30 mouse cellular contexts compared by ENCODE assay signal in the genomic region with DNA sequence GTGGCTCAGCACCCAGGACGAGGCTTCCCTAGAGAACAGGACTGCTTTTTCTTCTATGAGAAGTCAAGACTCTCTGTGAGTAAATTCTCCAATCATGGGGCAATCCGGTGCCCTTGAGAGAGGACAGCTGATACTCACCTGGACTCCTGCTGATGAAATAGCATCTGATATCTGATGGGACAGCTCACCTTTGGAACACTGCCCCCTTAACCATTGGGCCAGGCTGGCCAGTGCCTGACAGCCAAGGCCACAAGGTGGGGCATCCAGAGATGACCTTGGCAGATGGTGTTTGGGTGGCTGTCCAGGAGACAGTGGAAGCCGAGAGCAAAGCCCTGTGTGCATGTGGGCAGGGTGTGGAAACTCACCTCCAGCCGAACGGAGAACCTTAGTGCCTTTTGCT. TPM values are rescaled to one million over a fixed set of nuclear protein-coding genes. Genes with fewer than 3 reads are reported as not detected.
A peak's percentile ranks its signal among the peaks of the same experiment; 100 is the strongest.
DNase-seq lines count a peak whose midpoint lies in the region; ATAC-seq lines count a peak whose summit lies in the region.
"Had no signal": no experiment of that assay in that cellular context is flagged by ENCODE, and none has a peak within 500 bp of the region (broad histone marks: within the 10 kb centered on the region; RNA-seq: fewer than 3 reads in every experiment).

No protein-coding gene starts in this region.

- H3K36me3 ChIP-seq in liver, embryonic 11.5 days (ENCODE audit: control insufficient read depth, insufficient read depth, low read length) = peaks cover 5% of the 10 kb centered on the region; the same call in 1 of the 2 replicates
- H3K36me3 ChIP-seq in liver, embryonic 16.5 days (ENCODE audit: control insufficient read depth, insufficient read depth) = peaks cover 9% of the 10 kb centered on the region; the same call in 1 of the 2 replicates
- H3K36me3 ChIP-seq: forebrain, embryonic 15.5 days had no signal

- no peaks in the 10 kb centered on the region for H3K27me3 ChIP-seq in liver, embryonic 11.5 days (replicated peaks; ENCODE audit: control insufficient read depth, insufficient read depth, low read length)
- H3K27me3 ChIP-seq in liver, embryonic 16.5 days (ENCODE audit: control insufficient read depth, insufficient read depth, low read depth, low read length) = no peaks in the 10 kb centered on the region
- H3K27me3 ChIP-seq: embryonic facial prominence, embryonic 12.5 days; forebrain, embryonic 15.5 days had no signal

- H3K4me1 ChIP-seq in liver, embryonic 11.5 days (replicated peaks; ENCODE audit: control insufficient read depth, insufficient read depth, low read length) = peaks cover 6% of the 10 kb centered on the region; the same call in 1 of the 2 replicates
- H3K4me1 ChIP-seq in liver, embryonic 16.5 days (ENCODE audit: control insufficient read depth, low read depth, low read length) = no peaks in the 10 kb centered on the region; the same call in 1 of the 2 replicates

- no peaks in the 10 kb centered on the region for H3K9me3 ChIP-seq in liver, embryonic 11.5 days (ENCODE audit: control insufficient read depth, low read length)
- H3K9me3 ChIP-seq in liver, embryonic 16.5 days (replicated peaks; ENCODE audit: control insufficient read depth, low read length) = no peaks in the 10 kb centered on the region
- H3K9me3 ChIP-seq: embryonic facial prominence, embryonic 12.5 days; embryonic facial prominence, embryonic 15.5 days; forebrain, embryonic 12.5 days; forebrain, embryonic 15.5 days; heart, embryonic 10.5 days; heart, embryonic 13.5 days had no signal

- no peak overlapping the region for H3K4me2 ChIP-seq in liver, embryonic 11.5 days
- no peak overlapping the region for H3K4me2 ChIP-seq in liver, embryonic 16.5 days (ENCODE audit: low read depth, low read length)
- H3K4me2 ChIP-seq: embryonic facial prominence, embryonic 12.5 days; embryonic facial prominence, embryonic 15.5 days; forebrain, embryonic 12.5 days; forebrain, embryonic 15.5 days; heart, embryonic 13.5 days; hindbrain, embryonic 14.5 days had no signal

- no peak overlapping the region for H3K4me3 ChIP-seq in liver, embryonic 11.5 days (ENCODE audit: low read depth, low read length)
- no peak overlapping the region for H3K4me3 ChIP-seq in liver, embryonic 16.5 days (ENCODE audit: low read depth, low read length)
- H3K4me3 ChIP-seq: embryonic facial prominence, embryonic 12.5 days; embryonic facial prominence, embryonic 15.5 days; forebrain, embryonic 12.5 days; forebrain, embryonic 15.5 days; heart, adult 2 months; heart, embryonic 10.5 days; heart, embryonic 13.5 days had no signal

- DNase-seq in adrenal gland, adult (ENCODE audit: inconsistent age in 2 of 2, low spot score in 1 of 2) = peak; percentile 56 to 71
- no peak for DNase-seq in adrenal gland, postnatal 25 days
- DNase-seq in adrenal gland, postnatal 36 days = peak; percentile 26 to 49
- no peak for DNase-seq in adrenal gland, adult 18-20 months (ENCODE audit: low spot score in 2 of 2)
- DNase-seq in liver, embryonic 11.5 days (ENCODE audit: low spot score) = no peak
- DNase-seq: adrenal gland, adult 8-10 months; cerebellum, adult 11 months; cerebellum, adult 2 months; cerebellum, adult 9-11 months; cerebellum, postnatal 25 days; gastrocnemius, postnatal 36 days; heart, adult 2 months; heart, postnatal 14 days; heart, postnatal 4 days had no signal

- 72% methylated on average over 5 of the region's 5 CpGs for WGBS in liver, embryonic 11.5 days
- WGBS in liver, embryonic 16.5 days (ENCODE audit: insufficient replicate concordance) = 53% methylated on average over 5 of the region's 5 CpGs

- no peak overlapping the region for H3K27ac ChIP-seq in liver, embryonic 11.5 days (ENCODE audit: low read depth, low read length)
- H3K27ac ChIP-seq in liver, embryonic 16.5 days (ENCODE audit: low read length) = no peak overlapping the region
- H3K27ac ChIP-seq: embryonic facial prominence, embryonic 12.5 days; embryonic facial prominence, embryonic 15.5 days; forebrain, embryonic 12.5 days; forebrain, embryonic 15.5 days; heart, adult 2 months; heart, embryonic 10.5 days; heart, embryonic 13.5 days; hindbrain, embryonic 14.5 days; hindbrain, postnatal 0 days had no signal

- ATAC-seq in liver, embryonic 11.5 days (replicated peaks; ENCODE audit: low FRiP score) = 0 out of 2 replicates have a peak, but pooled peaks have one; percentile 20
- ATAC-seq in liver, embryonic 16.5 days (ENCODE audit: low read depth) = peak; percentile 63
- no peak for ATAC-seq in megakaryocyte-erythroid progenitor cell, adult 5-6 weeks (replicated peaks; ENCODE audit: low FRiP score, low TSS enrichment, poor library complexity, severe bottlenecking)
- ATAC-seq in megakaryocyte progenitor cell, adult 5-6 weeks (replicated peaks; ENCODE audit: poor library complexity) = no peak
- ATAC-seq: activated CD4-positive, CD25-positive, alpha-beta regulatory T cell, adult 4 months; forebrain, embryonic 15.5 days; hindbrain, postnatal 0 days; inflammation-experienced regulatory T-cells, adult 6 months had no signal

- no peak overlapping the region for H3K9ac ChIP-seq in liver, embryonic 11.5 days (ENCODE audit: low read depth, low read length)
- no peak overlapping the region for H3K9ac ChIP-seq in liver, embryonic 16.5 days (ENCODE audit: low read depth, low read length)
- H3K9ac ChIP-seq: embryonic facial prominence, embryonic 12.5 days; embryonic facial prominence, embryonic 15.5 days; forebrain, embryonic 12.5 days; forebrain, embryonic 15.5 days; heart, embryonic 13.5 days; hindbrain, embryonic 14.5 days had no signal

RNA-seq across cellular contexts. Expression of gene Prph, which starts 12.6 kb away (rescaled TPM):
- total RNA-seq in adrenal gland, postnatal 25 days (2021) = 0.52 and 2.2 TPM in 2 replicates
- 1 to 10 TPM; 1.3 to 3.4 TPM for total RNA-seq in adrenal gland, postnatal 36 days (2021)
- total RNA-seq in adrenal gland, adult 18-20 months (2021) = under 1 TPM; 0.51 to 0.56 TPM
- 0.36 and 0.90 TPM in 2 replicates for polyA plus RNA-seq in liver, embryonic 11.5 days (2014; fragmentation: Nextera tagmentation; extraction: Ambion mirVana)
- 0.86 and 1.1 TPM in 2 replicates for polyA plus RNA-seq in liver, embryonic 16.5 days (2015; fragmentation: Nextera tagmentation; extraction: Ambion mirVana)
- not detected in 2 replicates for total RNA-seq in megakaryocyte-erythroid progenitor cell, adult 5-6 weeks (2014; fragmentation: Nextera tagmentation)
- total RNA-seq in megakaryocyte-erythroid progenitor cell, adult 5-6 weeks (2017) = not detected in 2 replicates
- total RNA-seq in megakaryocyte progenitor cell, adult 5-6 weeks (2015) = 0.07 TPM in 1 of 2 replicates, not detected in the other
- total RNA-seq in megakaryocyte progenitor cell, adult 5-6 weeks (2017) = not detected in 2 replicates
- total RNA-seq: common myeloid progenitor, adult 5-6 weeks; granulocyte monocyte progenitor cell, adult 5-6 weeks had no signal
- polyA plus RNA-seq: activated CD4-positive, CD25-positive, alpha-beta regulatory T cell, adult 4 months; inflammation-experienced regulatory T-cells, adult 6 months had no signal

RNA-seq across cellular contexts. Expression of gene Tuba1c, which starts 12.6 kb away (rescaled TPM):
- 286 and 303 TPM in 2 replicates for total RNA-seq in adrenal gland, postnatal 25 days (2021)
- 100 to 1,000 TPM; 272 to 276 TPM for total RNA-seq in adrenal gland, postnatal 36 days (2021)
- total RNA-seq in adrenal gland, adult 18-20 months (2021) = 100 to 1,000 TPM; 235 to 284 TPM
- 202 and 214 TPM in 2 replicates for polyA plus RNA-seq in liver, embryonic 11.5 days (2014; fragmentation: Nextera tagmentation; extraction: Ambion mirVana)
- 251 and 260 TPM in 2 replicates for polyA plus RNA-seq in liver, embryonic 16.5 days (2015; fragmentation: Nextera tagmentation; extraction: Ambion mirVana)
- total RNA-seq in megakaryocyte-erythroid progenitor cell, adult 5-6 weeks (2014; fragmentation: Nextera tagmentation) = 85.6 and 109 TPM in 2 replicates
- 34.5 and 41.4 TPM in 2 replicates for total RNA-seq in megakaryocyte-erythroid progenitor cell, adult 5-6 weeks (2017)
- 187 and 190 TPM in 2 replicates for total RNA-seq in megakaryocyte progenitor cell, adult 5-6 weeks (2015)
- total RNA-seq in megakaryocyte progenitor cell, adult 5-6 weeks (2017) = 79.3 and 105 TPM in 2 replicates

RNA-seq across cellular contexts. Expression of gene Troap, which starts 32.0 kb away (rescaled TPM):
- total RNA-seq in adrenal gland, postnatal 25 days (2021) = 4.3 and 5.6 TPM in 2 replicates
- 1 to 10 TPM; 1.1 to 1.6 TPM for total RNA-seq in adrenal gland, postnatal 36 days (2021)
- total RNA-seq in adrenal gland, adult 18-20 months (2021) = not detected
- 26.5 and 27.8 TPM in 2 replicates for polyA plus RNA-seq in liver, embryonic 11.5 days (2014; fragmentation: Nextera tagmentation; extraction: Ambion mirVana)
- polyA plus RNA-seq in liver, embryonic 16.5 days (2015; fragmentation: Nextera tagmentation; extraction: Ambion mirVana) = 13.3 and 15.2 TPM in 2 replicates
- total RNA-seq in megakaryocyte-erythroid progenitor cell, adult 5-6 weeks (2014; fragmentation: Nextera tagmentation) = 25.0 and 40.8 TPM in 2 replicates
- total RNA-seq in megakaryocyte-erythroid progenitor cell, adult 5-6 weeks (2017) = 6.6 and 37.9 TPM in 2 replicates
- 28.0 and 30.5 TPM in 2 replicates for total RNA-seq in megakaryocyte progenitor cell, adult 5-6 weeks (2015)
- 19.8 and 25.7 TPM in 2 replicates for total RNA-seq in megakaryocyte progenitor cell, adult 5-6 weeks (2017)
- total RNA-seq: gastrocnemius, adult 8-10 months had no signal

RNA-seq across cellular contexts. Expression of gene C1ql4, which starts 45.3 kb away (rescaled TPM):
- not detected in 2 replicates for total RNA-seq in adrenal gland, postnatal 25 days (2021)
- not detected for total RNA-seq in adrenal gland, postnatal 36 days (2021)
- not detected for total RNA-seq in adrenal gland, adult 18-20 months (2021)
- 0.25 TPM in 1 of 2 replicates, not detected in the other for polyA plus RNA-seq in liver, embryonic 11.5 days (2014; fragmentation: Nextera tagmentation; extraction: Ambion mirVana)
- polyA plus RNA-seq in liver, embryonic 16.5 days (2015; fragmentation: Nextera tagmentation; extraction: Ambion mirVana) = not detected in 2 replicates
- total RNA-seq in megakaryocyte-erythroid progenitor cell, adult 5-6 weeks (2014; fragmentation: Nextera tagmentation) = not detected in 2 replicates
- total RNA-seq in megakaryocyte-erythroid progenitor cell, adult 5-6 weeks (2017) = not detected in 2 replicates
- not detected in 2 replicates for total RNA-seq in megakaryocyte progenitor cell, adult 5-6 weeks (2015)
- not detected in 2 replicates for total RNA-seq in megakaryocyte progenitor cell, adult 5-6 weeks (2017)
- total RNA-seq: adrenal gland, adult 8-10 months; common myeloid progenitor, adult 5-6 weeks; gastrocnemius, adult 8-10 months; gastrocnemius, postnatal 36 days; granulocyte monocyte progenitor cell, adult 5-6 weeks; heart, adult 2 months; heart, postnatal 14 days had no signal
- polyA plus RNA-seq: activated CD4-positive, CD25-positive, alpha-beta regulatory T cell, adult 4 months; heart, adult 2 months; inflammation-experienced regulatory T-cells, adult 6 months had no signal

RNA-seq across cellular contexts. Expression of gene Dnajc22, which starts 50.6 kb away (rescaled TPM):
- 1.9 and 3.8 TPM in 2 replicates for total RNA-seq in adrenal gland, postnatal 25 days (2021)
- total RNA-seq in adrenal gland, postnatal 36 days (2021) = 1 to 10 TPM; 1.6 to 3.4 TPM
- 1 to 10 TPM; 2.5 to 8.4 TPM for total RNA-seq in adrenal gland, adult 18-20 months (2021)
- 17.1 and 19.8 TPM in 2 replicates for polyA plus RNA-seq in liver, embryonic 11.5 days (2014; fragmentation: Nextera tagmentation; extraction: Ambion mirVana)
- polyA plus RNA-seq in liver, embryonic 16.5 days (2015; fragmentation: Nextera tagmentation; extraction: Ambion mirVana) = 18.5 and 19.2 TPM in 2 replicates
- total RNA-seq in megakaryocyte-erythroid progenitor cell, adult 5-6 weeks (2014; fragmentation: Nextera tagmentation) = not detected in 2 replicates
- not detected in 2 replicates for total RNA-seq in megakaryocyte-erythroid progenitor cell, adult 5-6 weeks (2017)
- total RNA-seq in megakaryocyte progenitor cell, adult 5-6 weeks (2015) = not detected in 2 replicates
- total RNA-seq in megakaryocyte progenitor cell, adult 5-6 weeks (2017) = not detected in 2 replicates
- total RNA-seq: common myeloid progenitor, adult 5-6 weeks; granulocyte monocyte progenitor cell, adult 5-6 weeks had no signal
- polyA plus RNA-seq: activated CD4-positive, CD25-positive, alpha-beta regulatory T cell, adult 4 months; inflammation-experienced regulatory T-cells, adult 6 months had no signal

Comparison
In these comparisons a context has a peak if more than half of its experiments do, and no peak if none do; other contexts are left out.
1. DNase-seq: peak in adrenal gland, adult (2 of 2) and adrenal gland, postnatal 36 days (2 of 2); none in adrenal gland, postnatal 25 days (single experiment), adrenal gland, adult 18-20 months (0 of 2) and liver, embryonic 11.5 days (single experiment).
2. ATAC-seq: peak in liver, embryonic 11.5 days (single experiment) and liver, embryonic 16.5 days (single experiment); none in megakaryocyte-erythroid progenitor cell, adult 5-6 weeks (single experiment) and megakaryocyte progenitor cell, adult 5-6 weeks (single experiment).